23 mouse cellular contexts compared by ENCODE assay signal in genomic region chr5:29861522-29861921, GRCm38 (mm10).
DNase-seq lines count a peak whose midpoint lies in the region; ATAC-seq lines count a peak whose summit lies in the region.
"Had no signal": no experiment of that assay in that cellular context is flagged by ENCODE, and none has a peak within 500 bp of the region (broad histone marks: within the 10 kb centered on the region; RNA-seq: fewer than 3 reads in every experiment).

No protein-coding gene starts in this region.

- H3K9me3 ChIP-seq in forebrain, embryonic 12.5 days, result no peaks in the 10 kb centered on the region
- H3K9me3 ChIP-seq in forebrain, embryonic 14.5 days (replicated peaks; ENCODE audit: control insufficient read depth, low read length), result no peaks in the 10 kb centered on the region
- H3K9me3 ChIP-seq: forebrain, embryonic 13.5 days; heart, embryonic 10.5 days; hindbrain, embryonic 15.5 days; limb, embryonic 15.5 days; megakaryocyte, embryonic 14.5 days had no signal

- 83% methylated on average over 3 of the region's 3 CpGs for WGBS in forebrain, embryonic 12.5 days
- 76% methylated on average over 3 of the region's 3 CpGs for whole genome bisulfite sequencing in forebrain, embryonic 14.5 days

- H3K9ac ChIP-seq in forebrain, embryonic 12.5 days, result no peak overlapping the region
- H3K9ac ChIP-seq in forebrain, embryonic 14.5 days (ENCODE audit: low read length), result no peak overlapping the region
- H3K9ac ChIP-seq: forebrain, embryonic 13.5 days; hindbrain, embryonic 15.5 days; limb, embryonic 15.5 days had no signal

- no peak overlapping the region for H3K4me2 ChIP-seq in forebrain, embryonic 12.5 days
- no peak overlapping the region for H3K4me2 ChIP-seq in forebrain, embryonic 14.5 days (ENCODE audit: low read length)
- H3K4me2 ChIP-seq: forebrain, embryonic 13.5 days; hindbrain, embryonic 15.5 days; limb, embryonic 15.5 days had no signal

- no peak overlapping the region for H3K27ac ChIP-seq in forebrain, embryonic 12.5 days
- no peak overlapping the region for H3K27ac ChIP-seq in forebrain, embryonic 14.5 days (ENCODE audit: low read depth, low read length)
- H3K27ac ChIP-seq: forebrain, embryonic 13.5 days; heart, embryonic 10.5 days; hindbrain, embryonic 15.5 days; limb, embryonic 15.5 days had no signal

- no peak for ATAC-seq in forebrain, embryonic 12.5 days (ENCODE audit: low FRiP score)
- no peak for ATAC-seq in forebrain, embryonic 14.5 days
- ATAC-seq: activated CD4-positive, CD25-positive, alpha-beta regulatory T cell, adult 4 months; forebrain, embryonic 13.5 days; intestine, embryonic 16.5 days; midbrain, embryonic 16.5 days had no signal

- no peaks in the 10 kb centered on the region for H3K27me3 ChIP-seq in forebrain, embryonic 12.5 days
- no peaks in the 10 kb centered on the region for H3K27me3 ChIP-seq in forebrain, embryonic 14.5 days (replicated peaks; ENCODE audit: control insufficient read depth, insufficient read depth, low read length)
- H3K27me3 ChIP-seq: forebrain, embryonic 13.5 days; hindbrain, embryonic 15.5 days; limb, embryonic 15.5 days; megakaryocyte, embryonic 14.5 days had no signal

- intact Hi-C loops in heart, postnatal 36 days (cut with DNase I), result no loop called here

- H3K36me3 ChIP-seq in forebrain, embryonic 12.5 days (replicated peaks), result no peaks in the 10 kb centered on the region
- no peaks in the 10 kb centered on the region for H3K36me3 ChIP-seq in forebrain, embryonic 14.5 days (ENCODE audit: control insufficient read depth, insufficient read depth, low read length)
- H3K36me3 ChIP-seq: heart, embryonic 10.5 days; hindbrain, embryonic 15.5 days; limb, embryonic 15.5 days had no signal

- DNase-seq in heart, adult 11 months, result peak; percentile 89
- no peak for DNase-seq in heart, postnatal 36 days
- peak; percentile 84 for DNase-seq in 3T3-L1 (ENCODE audit: low read depth, low spot score)
- DNase-seq in adipocyte (ENCODE audit: low spot score), result peak; percentile 62
- DNase-seq in lung, postnatal 14 days, result peak; percentile 9
- DNase-seq in thymus, postnatal 10 days (ENCODE audit: low spot score in 2 of 2), result no peak
- DNase-seq in forebrain, embryonic 14.5 days (ENCODE audit: low spot score), result no peak
- DNase-seq: adrenal gland, postnatal 36 days; cerebellum, adult 11-12 months; cerebellum, postnatal 25 days; embryo, embryonic 11 days; gastrocnemius, postnatal 25 days; heart, postnatal 4 days; retina, postnatal 1 day had no signal

- no peaks in the 10 kb centered on the region for H3K4me1 ChIP-seq in forebrain, embryonic 12.5 days
- H3K4me1 ChIP-seq in forebrain, embryonic 14.5 days (ENCODE audit: control insufficient read depth, insufficient read depth, low read length), result no peaks in the 10 kb centered on the region
- H3K4me1 ChIP-seq: forebrain, embryonic 13.5 days; heart, embryonic 10.5 days; hindbrain, embryonic 15.5 days; limb, embryonic 15.5 days had no signal

- H3K4me3 ChIP-seq in forebrain, embryonic 12.5 days (replicated peaks), result no peak overlapping the region
- H3K4me3 ChIP-seq in forebrain, embryonic 14.5 days (ENCODE audit: low read depth, low read length), result no peak overlapping the region
- H3K4me3 ChIP-seq: forebrain, embryonic 13.5 days; heart, embryonic 10.5 days; hindbrain, embryonic 15.5 days; limb, embryonic 15.5 days; megakaryocyte, embryonic 14.5 days had no signal

Comparison
In these comparisons a context has a peak if more than half of its experiments do, and no peak if none do; other contexts are left out.
1. DNase-seq: peak in heart, adult 11 months (single experiment), 3T3-L1 (single experiment), adipocyte (single experiment) and lung, postnatal 14 days (single experiment); none in heart, postnatal 36 days (0 of 2), thymus, postnatal 10 days (0 of 2) and forebrain, embryonic 14.5 days (single experiment).